Mouse (Mus musculus): Measurements from ENCODE around the gene Depp1. TPM values are rescaled to one million over a fixed set of nuclear protein-coding genes. Genes with fewer than 3 reads are reported as not detected.
"Not testable (repeated sequence)": the region's sequence is repeated elsewhere in the genome, so short reads cannot be mapped to it uniquely, and the experiment has no call there.

Gene Depp1
- 2.2 and 2.9 TPM in 2 replicates for polyA plus RNA-seq (2012; rRNA removed)

DNA sequence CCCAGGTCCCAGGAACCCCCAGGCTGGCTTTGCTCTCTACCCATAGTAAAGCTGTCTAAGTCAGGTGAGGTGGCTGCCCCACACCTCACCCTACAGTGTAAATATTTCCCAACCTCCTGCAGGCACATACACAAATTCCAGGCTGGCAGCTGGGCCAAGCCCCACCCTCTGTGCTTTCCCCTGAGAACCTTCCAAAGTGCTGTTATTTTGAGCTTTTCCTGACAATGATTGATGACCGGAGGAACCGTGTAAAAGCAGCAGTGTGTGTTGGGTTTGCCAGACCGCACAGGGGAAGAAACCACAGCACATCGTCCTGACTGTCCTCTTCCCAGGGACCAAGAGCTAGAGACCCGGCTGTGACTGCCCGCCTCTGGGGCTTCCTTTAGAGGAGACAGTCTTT is at the start of gene Depp1:
TSS of gene Depp1 (plus strand) at position 204 of the 400 bp plus-strand sequence.
- peak; percentile 57 for DNase-seq (ENCODE audit: low read depth, low spot score)
- 5% methylated on average over 6 of the region's 6 CpGs for WGBS

DNA sequence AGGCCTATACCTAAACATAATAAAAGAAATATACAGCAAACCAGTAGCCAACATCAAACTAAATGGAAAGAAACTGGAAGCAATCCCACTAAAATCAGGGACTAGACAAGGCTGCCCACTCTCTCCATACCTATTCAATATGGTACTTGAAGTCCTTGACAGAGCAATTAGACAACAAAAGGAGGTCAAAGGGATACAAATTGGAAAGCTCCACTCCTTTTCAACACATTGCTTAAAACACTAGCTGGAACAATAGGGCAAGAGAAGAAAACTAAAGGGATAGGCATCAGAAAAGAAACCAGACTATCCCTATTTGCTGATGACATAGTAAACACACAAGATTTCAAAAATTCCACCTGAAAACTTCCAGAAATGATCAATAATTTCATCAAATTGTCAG is 49.4 kb upstream of the Depp1 start:
- not testable (repeated sequence) for DNase-seq (ENCODE audit: low read depth, low spot score)

DNA sequence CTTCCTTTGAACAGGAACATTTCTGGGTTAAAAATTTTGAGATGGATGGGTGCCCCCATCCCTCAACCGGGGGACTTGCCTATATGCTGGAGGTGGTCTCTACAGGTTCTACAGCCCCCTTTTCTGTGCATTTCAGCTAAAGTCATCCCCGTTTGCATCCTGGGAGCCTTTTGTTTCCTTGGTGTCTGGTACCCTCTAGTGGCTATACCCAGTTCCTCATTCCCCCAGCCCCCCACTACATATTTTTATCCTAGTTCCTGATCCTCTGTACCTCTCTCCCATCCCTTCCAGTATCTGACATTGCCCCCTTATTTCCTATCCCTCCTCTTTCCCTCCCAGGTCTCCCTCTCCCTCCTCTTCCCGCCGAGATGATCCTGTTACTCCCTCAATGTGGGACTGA is 43.2 kb upstream of the Depp1 start:
- 48% methylated on average over 4 of the region's 4 CpGs for WGBS

DNA sequence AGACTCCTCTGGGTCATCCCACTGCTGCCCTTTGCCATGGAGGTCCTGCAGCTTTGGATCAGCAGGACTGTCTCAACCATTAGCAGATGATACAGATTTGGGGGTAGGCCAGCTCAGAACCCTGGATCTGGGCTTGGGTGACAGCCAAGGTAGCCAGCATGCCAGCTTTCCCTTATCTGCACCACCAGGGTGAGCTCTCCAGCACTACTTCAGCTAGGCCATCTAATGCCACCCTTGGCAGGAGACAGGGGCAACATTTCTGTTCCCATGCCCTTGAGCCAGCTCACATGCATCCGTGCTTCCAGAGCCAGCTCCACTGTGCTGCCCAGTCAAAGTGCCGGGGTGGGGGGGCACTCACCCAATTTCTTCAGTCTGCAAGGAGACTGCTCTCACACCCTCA is 34.7 kb upstream of the Depp1 start:
- DNase-seq (ENCODE audit: low read depth, low spot score) = no peak
- 91% methylated on average over 2 of the region's 2 CpGs for WGBS

More for the DNA sequence above, 43.2 kb upstream of the Depp1 start:
- no peak for DNase-seq (ENCODE audit: low read depth, low spot score)

DNA sequence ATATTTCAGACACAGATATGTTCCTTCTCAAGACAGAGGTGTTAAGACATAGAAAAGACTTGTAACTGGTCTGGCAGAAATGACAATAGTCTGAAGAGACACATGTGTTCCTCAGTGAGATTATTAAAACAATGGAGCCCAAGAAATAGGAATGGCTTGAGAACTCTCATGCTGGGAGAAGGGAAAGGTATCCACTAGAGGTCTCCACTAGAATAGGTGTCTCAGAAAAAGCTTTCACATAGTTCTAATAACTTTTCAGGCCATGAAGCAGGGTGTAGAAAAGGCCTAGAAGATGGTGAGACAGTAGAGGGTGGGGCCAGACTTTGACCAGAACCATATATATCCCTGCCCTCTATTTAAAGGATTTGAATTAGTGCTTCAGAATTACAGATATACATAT is 32.3 kb upstream of the Depp1 start:
- DNase-seq (ENCODE audit: low read depth, low spot score) = no peak

DNA sequence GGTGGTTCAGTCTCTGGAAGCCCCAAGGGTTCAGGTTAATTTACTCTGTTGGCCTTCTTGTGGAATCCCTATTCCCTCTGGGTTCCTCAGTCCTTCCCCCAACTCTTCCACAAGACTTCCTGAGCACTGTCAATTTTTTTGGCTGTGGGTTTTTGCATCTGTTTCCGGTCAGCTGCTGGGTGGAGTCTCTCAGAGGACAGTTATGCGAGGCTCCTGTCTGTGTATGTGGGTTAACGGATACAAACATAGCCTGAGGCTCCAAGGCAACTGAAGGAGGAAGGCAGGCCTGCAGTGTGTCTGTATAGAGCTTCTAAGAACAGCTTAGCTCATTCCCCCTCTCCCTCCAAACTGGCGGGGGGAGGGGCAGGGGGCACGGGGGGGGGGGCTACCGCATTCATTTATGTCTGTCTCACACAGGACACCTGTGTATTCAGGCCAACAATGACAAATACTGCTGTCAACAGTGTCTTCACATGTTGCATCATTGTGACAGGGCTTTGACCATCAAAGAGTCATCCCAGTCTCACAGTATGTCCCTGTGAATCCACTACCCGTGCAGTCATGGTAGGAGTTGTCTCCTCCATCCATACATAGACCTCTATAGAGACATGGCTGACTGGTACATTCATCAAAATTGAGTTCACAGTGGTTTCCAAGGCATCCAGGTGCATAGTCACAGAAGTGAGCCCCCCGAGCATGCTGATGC is 28.9 kb upstream of the Depp1 start:
- DNase-seq (ENCODE audit: low read depth, low spot score) = no peak
- WGBS = 54% methylated on average over 8 of the region's 8 CpGs

DNA sequence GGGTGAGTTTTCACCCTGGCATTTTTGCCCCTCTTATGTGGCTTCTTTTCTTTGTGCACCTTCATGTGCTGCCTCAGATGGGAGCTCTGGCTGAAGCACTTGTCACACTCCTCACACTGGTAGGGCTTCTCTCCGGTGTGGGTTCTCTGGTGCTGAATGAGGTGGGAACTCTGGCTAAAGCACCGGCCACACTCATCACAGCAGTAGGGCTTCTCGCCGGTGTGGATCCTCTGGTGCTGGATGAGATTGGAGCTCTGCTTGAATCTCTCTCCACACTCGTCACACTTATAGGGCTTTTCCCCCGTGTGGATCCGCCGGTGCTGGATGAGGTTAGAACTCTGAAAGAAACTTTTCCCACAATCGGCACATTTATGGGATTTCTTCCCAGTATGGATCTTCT is 24.0 kb upstream of the Depp1 start:
- not testable (repeated sequence) for DNase-seq (ENCODE audit: low read depth, low spot score)
- WGBS = 98% methylated on average over 9 of the region's 9 CpGs

DNA sequence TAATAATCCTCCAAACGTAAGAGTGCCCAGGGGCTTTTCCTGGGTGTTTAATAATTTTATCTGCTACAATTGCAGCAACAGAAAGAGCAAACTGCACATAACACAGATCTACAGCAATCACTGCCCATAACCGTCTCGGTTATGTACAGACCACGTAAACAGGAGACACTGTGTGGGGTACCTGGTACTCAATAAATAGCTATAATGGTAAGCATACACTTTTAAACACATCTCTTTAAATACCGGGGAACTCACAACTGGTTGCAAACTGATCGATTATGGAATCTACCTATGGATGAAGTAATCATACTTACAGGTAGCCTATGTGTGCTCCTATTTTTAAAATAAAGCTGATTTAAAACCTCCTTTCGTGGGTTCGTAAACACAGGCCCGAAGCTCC is 22.3 kb upstream of the Depp1 start:
- 5% methylated on average over 9 of the region's 9 CpGs for WGBS
- no peak for DNase-seq (ENCODE audit: low read depth, low spot score)

DNA sequence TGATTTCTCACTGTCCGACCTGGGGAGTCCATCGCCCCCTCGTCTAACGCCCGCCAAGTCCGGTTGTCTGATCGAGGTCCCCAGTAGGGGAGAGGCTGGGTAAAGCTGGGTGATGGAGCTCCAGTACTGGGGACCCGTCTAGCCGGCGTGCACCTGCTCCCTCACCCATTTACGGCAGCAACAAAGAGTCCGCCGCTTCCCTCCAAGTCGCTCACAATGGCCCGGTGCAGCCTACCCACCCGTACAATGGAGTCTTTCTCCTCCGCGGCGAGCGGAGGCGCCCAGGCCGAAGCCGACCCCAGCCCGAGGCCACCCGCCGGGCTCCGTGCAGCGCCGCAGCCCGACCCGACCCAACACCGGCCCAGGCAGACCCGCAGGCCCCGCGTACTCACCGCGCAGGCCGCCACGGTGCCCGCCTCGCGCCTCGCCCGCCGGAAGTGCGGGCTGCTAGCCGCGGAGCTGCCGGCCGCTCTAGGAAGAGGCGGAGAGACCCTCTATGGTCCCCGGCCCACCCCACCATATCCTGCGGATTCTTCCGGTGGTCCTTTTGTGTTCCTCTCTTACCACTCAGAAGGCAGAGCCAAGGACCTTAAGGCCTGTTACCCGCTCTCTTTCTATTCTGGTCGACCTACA is 21.8 kb upstream of the Depp1 start, which contains the start of gene Zfp422:
TSS of gene Zfp422 (minus strand) at position 461 of the 633 bp plus-strand sequence.
- WGBS = under 1% methylated on average over 56 of the region's 56 CpGs
- DNase-seq (ENCODE audit: low read depth, low spot score) = no peak

DNA sequence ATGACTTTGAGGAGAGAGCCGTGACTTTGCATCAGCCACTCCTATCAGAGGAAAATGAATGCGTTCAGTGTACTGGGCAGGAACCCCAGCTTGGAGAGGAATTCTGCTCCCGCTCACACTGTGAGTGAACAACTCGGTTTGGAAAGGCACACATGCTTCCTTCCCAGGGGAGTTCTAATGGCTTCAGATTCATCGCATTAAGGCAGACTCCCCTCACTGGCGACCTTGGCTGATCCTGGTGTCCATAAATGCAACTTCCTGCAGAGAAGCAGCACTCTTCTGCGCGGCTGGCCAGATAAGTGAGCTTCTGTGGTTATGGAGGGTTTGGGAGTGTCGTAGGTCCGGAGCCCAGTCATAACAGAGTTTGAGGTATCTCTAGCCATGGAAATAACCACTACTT is 20.6 kb upstream of the Depp1 start:
- 87% methylated on average over 10 of the region's 10 CpGs for WGBS
- no peak for DNase-seq (ENCODE audit: low read depth, low spot score)

DNA sequence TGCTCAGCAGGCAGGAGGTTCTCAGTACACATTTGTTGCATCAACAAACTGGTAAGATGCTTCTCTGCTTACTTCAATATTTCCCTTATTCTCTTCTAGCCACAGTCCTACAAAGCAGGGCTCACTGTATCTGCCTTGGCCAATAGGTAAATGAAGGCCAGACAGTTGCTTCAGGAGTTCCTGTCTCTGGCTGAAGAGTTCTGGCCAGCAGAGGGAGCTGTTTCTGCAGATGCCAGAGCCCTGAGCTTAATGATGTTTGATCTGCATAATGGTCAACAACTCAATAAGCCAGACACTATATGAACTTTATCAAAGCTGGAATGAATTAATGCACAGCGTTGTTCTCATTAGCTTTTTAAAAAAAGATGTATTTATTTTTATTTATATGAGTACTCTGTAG is 18.3 kb upstream of the Depp1 start:
- WGBS = 36% methylated on average over 1 of the region's 1 CpGs
- DNase-seq (ENCODE audit: low read depth, low spot score) = no peak

DNA sequence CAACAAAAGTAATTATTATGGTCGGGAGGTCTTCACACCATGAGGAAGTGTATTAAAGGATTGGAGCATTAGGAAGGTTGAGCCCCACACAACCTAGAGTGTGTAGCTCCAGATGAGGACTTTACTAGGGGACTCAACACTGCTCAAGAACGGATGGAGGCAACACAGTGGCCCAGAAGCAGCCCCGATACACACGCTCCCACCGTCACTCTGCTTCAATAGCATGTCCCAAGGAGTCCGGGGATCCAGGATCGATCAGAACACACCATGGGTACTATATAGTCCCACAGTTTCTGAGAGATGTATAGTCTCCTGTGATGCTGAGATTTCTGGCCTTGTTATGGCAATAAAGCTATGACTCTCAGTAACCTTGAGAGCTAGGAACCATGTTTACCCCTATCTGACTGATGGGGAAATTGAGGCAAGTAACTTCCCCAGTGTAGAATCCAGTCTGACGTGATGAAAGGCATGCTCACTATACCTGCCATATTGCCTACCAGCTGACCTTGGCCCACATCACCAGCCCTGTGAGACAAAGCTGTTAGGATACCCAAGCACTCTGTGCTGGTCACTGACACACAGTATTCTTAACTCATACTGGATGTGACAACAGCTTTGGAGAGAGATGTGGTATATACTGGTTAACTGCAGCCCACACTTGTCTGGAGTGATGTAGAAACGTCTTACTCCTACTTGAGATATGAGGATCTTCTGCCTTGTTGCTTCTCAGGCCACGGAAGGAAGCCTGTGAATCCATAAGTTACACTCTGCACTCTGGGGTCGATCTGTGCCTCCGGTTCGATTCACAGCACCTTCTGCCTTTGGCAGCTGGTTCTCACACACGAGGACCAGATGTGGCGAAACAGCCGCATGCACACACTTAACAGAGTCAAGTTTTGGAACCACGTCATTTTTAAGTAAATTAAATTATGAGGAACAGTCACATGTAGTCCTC is 16.4 kb upstream of the Depp1 start:
- no peak for DNase-seq (ENCODE audit: low read depth, low spot score)
- 92% methylated on average over 17 of the region's 17 CpGs for WGBS

DNA sequence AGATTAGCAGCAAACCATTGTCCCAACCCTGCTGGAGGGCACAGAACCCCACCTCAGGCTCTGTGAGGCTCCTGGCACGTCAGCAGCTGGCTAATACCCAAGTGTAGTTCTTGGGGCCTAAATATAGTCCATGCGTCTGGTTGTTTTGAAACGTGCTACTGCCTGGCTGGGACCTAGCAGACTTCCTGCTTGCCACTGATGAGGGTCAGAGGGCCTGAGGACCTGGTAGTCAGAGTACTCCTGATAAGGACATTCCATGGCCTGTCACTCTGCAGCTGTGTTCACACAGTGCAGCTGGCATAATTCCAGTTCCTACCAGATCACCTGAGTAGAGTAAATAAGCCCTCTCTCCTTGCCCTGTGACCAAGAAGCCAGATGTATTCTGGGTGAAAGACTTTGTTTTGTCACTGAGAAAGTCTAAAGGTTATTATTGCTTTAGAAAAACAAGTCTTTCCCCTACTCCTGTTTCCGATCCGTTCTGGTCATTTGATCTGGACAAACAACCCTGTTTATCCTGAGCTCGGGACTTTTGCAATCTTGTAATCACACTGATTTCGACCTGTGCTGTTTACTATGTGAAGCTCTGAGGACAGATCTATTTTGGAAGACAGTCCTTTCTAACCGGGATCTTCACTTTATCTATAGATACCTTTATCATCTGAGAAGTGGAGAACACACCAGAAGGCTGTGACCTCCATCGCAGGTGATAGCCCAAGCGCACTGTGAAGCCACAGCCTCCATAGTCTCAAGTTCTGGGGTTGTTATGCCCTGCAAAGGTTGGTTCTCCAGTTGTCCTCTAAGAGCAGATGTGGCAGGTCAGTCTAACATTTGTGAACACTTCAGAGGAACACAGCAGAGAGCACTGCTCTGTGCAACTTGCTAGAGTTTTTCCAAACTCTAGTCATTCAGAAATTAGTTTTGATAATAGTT is 14.9 kb upstream of the Depp1 start:
- DNase-seq (ENCODE audit: low read depth, low spot score) = peak; percentile 80
- 23% methylated on average over 10 of the region's 10 CpGs for WGBS

DNA sequence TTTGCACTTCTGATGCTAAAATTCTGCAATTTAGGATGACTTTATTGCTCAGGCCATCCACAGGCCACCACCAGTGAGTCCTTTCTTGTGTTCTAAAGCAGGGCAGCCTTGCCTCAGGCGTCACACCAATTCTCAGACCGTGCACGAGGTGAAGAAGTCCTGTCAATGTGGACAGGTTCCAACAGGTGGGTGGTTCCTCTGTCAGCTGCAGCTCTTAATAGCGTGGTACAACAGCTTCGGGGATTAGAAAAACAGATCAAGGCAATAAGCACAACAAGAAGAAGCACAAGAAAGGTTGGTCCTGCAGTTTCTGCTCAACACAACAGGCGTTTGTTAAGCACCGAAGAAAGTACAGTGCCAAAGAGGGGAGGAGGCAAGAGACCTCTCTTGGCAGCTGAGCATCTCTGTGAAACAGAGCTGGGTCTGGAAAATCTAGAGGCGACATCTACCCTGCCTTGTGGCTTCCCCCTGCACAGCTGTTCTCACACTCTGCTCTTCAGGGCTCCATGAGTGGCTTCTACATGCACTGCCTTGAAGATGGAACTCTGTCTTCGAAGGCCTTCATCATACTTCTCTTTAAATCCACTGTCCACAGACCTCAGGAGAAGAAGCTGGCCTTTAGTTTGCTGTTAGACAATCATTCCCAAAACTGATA is 13.7 kb upstream of the Depp1 start:
- WGBS = 60% methylated on average over 9 of the region's 9 CpGs
- DNase-seq (ENCODE audit: low read depth, low spot score) = no peak

DNA sequence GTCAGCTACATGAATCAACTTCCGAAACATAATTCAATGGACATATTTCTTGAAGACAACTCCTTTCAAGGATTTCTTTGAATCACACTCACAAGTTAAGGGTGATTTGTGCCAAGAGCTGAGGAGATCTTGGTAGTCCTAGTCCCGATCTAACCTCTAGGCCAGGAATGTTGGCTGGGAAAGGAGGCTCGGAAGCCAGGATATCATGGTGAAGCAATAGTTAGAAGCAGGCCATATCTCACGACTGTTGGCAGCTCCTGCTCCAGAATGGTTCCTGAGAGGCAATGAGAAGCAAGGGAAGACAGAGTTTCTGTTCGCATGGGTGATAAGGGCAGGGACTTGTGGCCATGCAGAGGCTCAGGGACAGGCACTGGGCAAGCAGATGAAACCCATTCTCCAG is 12.9 kb upstream of the Depp1 start:
- no peak for DNase-seq (ENCODE audit: low read depth, low spot score)
- 83% methylated on average over 5 of the region's 5 CpGs for WGBS

DNA sequence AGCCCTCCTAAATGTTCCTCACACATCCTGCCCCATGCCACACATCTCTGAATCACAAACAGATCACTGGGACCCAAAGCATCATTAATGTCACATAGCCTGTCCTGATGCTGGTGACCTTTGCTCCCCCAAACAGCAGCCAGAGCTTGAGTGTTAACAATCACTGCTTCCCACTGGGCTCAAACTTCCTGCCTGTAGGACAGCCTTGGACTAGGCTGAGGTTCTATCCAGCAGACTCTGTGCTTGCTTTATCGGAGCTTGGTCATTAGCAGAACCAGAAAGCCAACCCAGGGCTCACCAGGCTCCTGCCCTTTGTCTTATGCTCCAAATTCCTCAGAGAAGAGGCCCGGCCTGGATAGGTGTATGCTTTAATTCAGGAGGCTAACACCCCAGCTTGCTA is 11.5 kb upstream of the Depp1 start:
- WGBS = 86% methylated on average over 2 of the region's 2 CpGs
- DNase-seq (ENCODE audit: low read depth, low spot score) = no peak

DNA sequence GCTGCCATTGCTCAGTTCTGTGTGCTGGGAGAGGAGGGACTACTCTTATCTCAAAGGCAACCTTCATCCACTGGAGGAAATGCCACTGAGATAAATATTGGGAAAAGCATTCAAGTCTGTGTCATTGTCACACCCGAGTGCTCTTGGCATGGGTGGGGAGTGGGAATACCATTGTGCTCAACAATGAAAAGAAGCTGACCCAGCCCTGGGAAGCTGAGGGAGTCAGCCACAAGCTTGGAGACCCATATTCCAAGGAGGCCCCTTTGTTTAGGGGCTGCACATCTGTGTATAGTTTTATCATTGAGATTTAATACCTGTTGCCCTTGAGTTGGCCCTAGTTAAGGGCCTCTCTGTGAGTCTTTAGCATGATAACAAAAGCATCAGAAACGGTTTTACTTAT is 10.7 kb upstream of the Depp1 start:
- 55% methylated on average over 2 of the region's 2 CpGs for WGBS

DNA sequence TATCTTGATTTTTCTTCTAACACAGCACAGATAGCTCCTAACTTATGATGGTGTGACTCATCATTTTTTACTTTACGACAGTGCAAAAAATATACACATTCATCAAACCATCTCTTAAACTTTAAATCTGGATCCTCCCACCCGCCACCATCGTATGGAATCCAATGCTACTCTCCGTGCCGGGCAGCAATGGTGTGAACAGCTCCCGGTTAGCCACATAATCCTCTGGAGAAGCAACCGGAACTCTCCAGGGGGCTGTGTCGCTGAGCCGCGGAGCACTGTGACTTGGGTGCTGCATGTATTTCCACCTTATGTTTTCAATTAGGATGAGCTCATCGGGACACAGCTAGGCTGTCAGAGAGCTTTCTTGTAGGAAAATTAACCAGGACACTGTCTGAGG is 7.5 kb upstream of the Depp1 start:
- no peak for DNase-seq (ENCODE audit: low read depth, low spot score)
- 82% methylated on average over 11 of the region's 11 CpGs for WGBS

More for the DNA sequence above, 10.7 kb upstream of the Depp1 start:
- no peak for DNase-seq (ENCODE audit: low read depth, low spot score)

DNA sequence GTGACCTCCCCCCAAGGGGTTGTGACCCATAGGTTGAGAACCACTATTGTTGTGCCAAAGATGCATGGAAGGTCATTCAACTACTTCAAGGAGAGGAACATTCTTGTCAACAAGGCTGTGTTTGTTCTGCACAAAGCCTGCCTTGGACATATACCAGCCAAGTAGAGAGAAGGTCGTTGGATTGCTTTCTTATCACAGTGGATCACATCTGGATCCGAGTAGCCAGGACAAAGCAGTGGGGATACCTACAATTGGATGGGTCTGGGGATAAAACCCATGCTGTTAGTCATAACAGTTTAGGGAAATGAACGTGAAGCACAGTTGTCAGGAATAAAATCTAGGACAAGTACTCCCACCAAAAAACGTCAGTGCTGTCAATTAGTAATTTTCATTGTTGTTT is 6.5 kb upstream of the Depp1 start:
- 46% methylated on average over 4 of the region's 4 CpGs for WGBS
- DNase-seq (ENCODE audit: low read depth, low spot score) = no peak

All from large intestine, adult 2 months (tissue).